Mouse (Mus musculus) brain, adult 2 months (tissue): ENCODE measurements around the gene Ndufa4.
"Not testable (repeated sequence)": the region's sequence is repeated elsewhere in the genome, so short reads cannot be mapped to it uniquely, and the experiment has no call there.

Experiments
- DNase-seq: peaks from one replicate; pipeline ENCODE4 v3.0.0; 2011; ENCODE audit warnings: low read depth, low spot score

The Ndufa4 gene

GRCm38 (mm10) chr6:11907269-11908032, at the start of gene Ndufa4, which contains the start of gene Phf14:
TSS of gene Ndufa4 (minus strand) at chr6:11907497.
TSS of gene Phf14 (plus strand) at chr6:11907809.
- peak; percentile 97 for DNase-seq

GRCm38 (mm10) chr6:11948100-11948499, 40.8 kb upstream of the Ndufa4 start:
- no peak for DNase-seq

- DNase-seq = peak; percentile 28
Observed at GRCm38 (mm10) chr6:11942089-11942488, 34.8 kb upstream of the Ndufa4 start.

GRCm38 (mm10) chr6:11940895-11941294, 33.6 kb upstream of the Ndufa4 start:
- no peak for DNase-seq

GRCm38 (mm10) chr6:11933403-11933802, 26.1 kb upstream of the Ndufa4 start:
- DNase-seq = no peak

- no peak for DNase-seq
Observed at GRCm38 (mm10) chr6:11927485-11927884, 20.2 kb upstream of the Ndufa4 start.

GRCm38 (mm10) chr6:11926082-11926595, 18.8 kb upstream of the Ndufa4 start:
- DNase-seq = peak; percentile 40

GRCm38 (mm10) chr6:11925496-11926041, 18.3 kb upstream of the Ndufa4 start:
- DNase-seq = peak; percentile 96

- DNase-seq = peak; percentile 16
Observed at GRCm38 (mm10) chr6:11908170-11908569, 873 bp upstream of the Ndufa4 start.

- DNase-seq = no peak
Observed at GRCm38 (mm10) chr6:11906890-11907268, 418 bp downstream of the Ndufa4 start.

- DNase-seq = no peak
Observed at GRCm38 (mm10) chr6:11900809-11901310, 6.4 kb downstream of the Ndufa4 start.

- DNase-seq = not testable (repeated sequence)
Observed at GRCm38 (mm10) chr6:11875364-11875763, 31.9 kb downstream of the Ndufa4 start.
